Mouse (Mus musculus): ENCODE measurements around the gene Prelp. TPM values are rescaled to one million over a fixed set of nuclear protein-coding genes. Genes with fewer than 3 reads are reported as not detected.

The Prelp gene
- polyA plus RNA-seq, 1 experiment = 2.3 TPM

DNA sequence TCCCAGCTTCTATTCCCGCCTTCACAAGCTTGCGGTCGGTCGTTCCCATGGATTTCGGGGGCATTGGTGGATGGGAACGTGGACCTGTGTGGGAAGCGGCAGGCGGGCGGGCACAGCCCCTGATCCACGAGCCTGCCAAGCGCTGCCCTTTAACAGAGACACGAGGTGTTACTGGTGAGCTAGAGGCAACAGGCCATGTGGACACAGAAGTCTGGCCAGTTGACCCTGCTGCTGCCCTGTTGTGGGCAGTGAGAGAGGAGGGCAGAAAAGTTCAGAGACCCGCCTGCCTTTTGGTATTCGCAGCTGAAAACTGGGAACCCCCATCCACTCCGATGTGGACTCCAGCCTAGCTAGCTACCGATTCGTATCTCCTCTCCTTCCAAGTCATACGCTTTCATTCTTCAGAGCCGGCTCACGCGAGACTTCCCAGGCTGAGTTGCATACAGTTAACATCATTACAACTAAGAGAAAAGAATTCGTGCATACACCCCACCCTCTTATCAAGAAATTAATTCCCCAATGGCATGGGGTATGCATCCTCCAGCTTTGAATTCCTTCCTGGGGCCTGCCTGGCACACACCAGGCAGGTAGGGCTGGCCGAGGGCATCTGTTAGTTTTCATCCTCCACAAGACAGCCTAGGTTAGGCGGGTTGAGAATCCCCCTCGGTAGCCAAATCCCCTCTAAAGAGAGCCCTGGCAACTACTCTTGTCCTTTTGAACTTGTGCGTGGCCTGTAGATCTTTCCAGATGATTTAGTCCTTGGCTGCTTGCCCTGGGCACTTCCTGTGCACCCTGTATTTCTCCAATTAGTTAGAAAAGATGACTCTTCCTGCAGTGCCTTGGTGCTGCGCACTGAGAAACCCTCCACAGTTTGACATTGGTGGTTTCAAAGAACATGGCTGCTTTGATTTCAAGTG lies 12.3 kb downstream of the Prelp start:
- Histone ChIP-seq H3K4me2 (ENCODE audit: low read depth) (peak overlapping the region; percentile 73), H3K4me3 (peak overlapping the region; percentile 14), H3K36me3 (ENCODE audit: control insufficient read depth, insufficient read depth) (no peaks in the 10 kb centered on the region), H3K79me2 (ENCODE audit: control insufficient read depth, insufficient read depth) (no peaks in the 10 kb centered on the region), H3K27me3 (ENCODE audit: control insufficient read depth, insufficient read depth, insufficient read length) (no peaks in the 10 kb centered on the region), H3ac (ENCODE audit: control insufficient read depth, insufficient read length) (no peak overlapping the region)
- peak; percentile 74; the same call in 1 of the 2 replicates for TF ChIP-seq CEBPB (IDR thresholded peaks at IDR 0.05; ENCODE audit: insufficient read depth, poor library complexity, severe bottlenecking)
- TF ChIP-seq POLR2A (IDR thresholded peaks at IDR 0.05; ENCODE audit: insufficient read length, low read depth) = peak; percentile 36
- no peak for TF ChIP-seq TCF3 (IDR thresholded peaks at IDR 0.05; ENCODE audit: insufficient read length, low read depth)
- TF ChIP-seq SRF (IDR thresholded peaks at IDR 0.05; ENCODE audit: control insufficient read depth, insufficient read length, low read depth) = no peak
- no peak for TF ChIP-seq MYOD1 (IDR thresholded peaks at IDR 0.05; ENCODE audit: control insufficient read depth in 1 of 3, insufficient read length in 2 of 3, low read depth in 2 of 3)

DNA sequence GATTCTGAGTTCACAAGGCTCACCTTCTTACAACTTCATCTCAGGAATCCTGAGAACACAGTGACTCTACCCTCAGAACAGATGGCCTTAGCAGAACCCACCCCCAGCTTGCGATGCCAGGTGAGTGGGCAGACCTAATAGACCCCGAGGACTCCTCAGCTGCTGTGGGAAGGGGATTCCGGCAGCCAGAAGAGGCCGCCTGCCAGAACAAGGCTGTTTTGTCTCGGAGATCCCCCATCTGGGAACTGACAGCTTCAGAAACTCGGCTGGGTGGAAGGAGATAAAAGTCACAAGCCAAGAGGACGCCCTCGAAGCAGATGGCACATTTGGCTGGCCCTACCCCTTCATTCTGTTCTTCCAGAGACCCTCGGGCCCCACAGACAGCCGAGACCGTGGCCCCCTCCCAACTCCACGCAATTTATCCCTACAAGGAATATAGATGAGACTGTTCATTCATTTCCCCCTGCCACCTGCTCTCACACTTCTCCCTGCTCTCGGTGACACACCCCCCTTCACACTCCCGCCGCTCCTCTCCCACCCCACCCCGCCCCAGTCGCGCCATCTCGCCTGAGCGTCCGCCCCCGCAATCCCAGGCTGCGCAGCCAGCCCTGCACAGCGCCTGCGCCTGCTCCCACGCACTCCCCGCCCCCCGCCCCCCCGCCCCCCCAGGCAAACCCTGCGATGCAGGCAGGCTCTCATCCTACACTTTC lies 13.1 kb downstream of the Prelp start, which contains the start of gene Optc:
TSS of gene Optc (minus strand) at position 51 of the 710 bp plus-strand sequence.
- TF ChIP-seq MYOD1 (IDR thresholded peaks at IDR 0.05; ENCODE audit: control insufficient read depth in 1 of 3, insufficient read length in 2 of 3, low read depth in 2 of 3) (peak in 2 of 3 experiments; percentile 0 to 57), POLR2AphosphoS2 (IDR thresholded peaks at IDR 0.05; ENCODE audit: insufficient read length, low read depth) (no peak)
- H3K36me3 ChIP-seq (ENCODE audit: control insufficient read depth, insufficient read depth) = no peaks in the 10 kb centered on the region
- H3K4me2 ChIP-seq (ENCODE audit: low read depth) = peak within 1 kb of the TSS; percentile 73
- H3ac ChIP-seq (ENCODE audit: control insufficient read depth, insufficient read length) = no peak within 1 kb of the TSS
- H3K4me3 ChIP-seq = peak within 1 kb of the TSS; percentile 14
- no peaks in the 10 kb centered on the region for H3K79me2 ChIP-seq (ENCODE audit: control insufficient read depth, insufficient read depth)
- no peaks in the 10 kb centered on the region for H3K27me3 ChIP-seq (ENCODE audit: control insufficient read depth, insufficient read depth, insufficient read length)

DNA sequence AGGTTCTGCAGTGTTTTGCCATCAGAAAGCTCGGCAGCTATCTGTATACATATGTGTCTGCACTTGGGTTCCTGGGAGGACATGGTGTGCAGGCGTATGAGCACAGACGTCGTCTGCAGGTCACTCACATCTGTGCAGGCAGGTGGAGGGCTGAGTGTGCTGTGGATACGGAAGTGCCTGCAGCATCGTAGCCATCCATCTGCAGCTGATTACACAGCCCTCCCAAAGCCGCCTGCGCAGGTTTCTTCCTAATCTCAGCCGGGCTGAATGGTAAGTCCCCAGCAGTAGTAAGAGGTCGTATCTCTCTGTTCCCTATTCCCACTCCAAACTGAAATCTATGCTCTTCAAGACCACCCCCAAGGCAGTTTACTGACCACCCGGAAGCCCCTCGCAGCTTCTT lies 14.8 kb downstream of the Prelp start:
- TF ChIP-seq TCF12 (IDR thresholded peaks at IDR 0.05; ENCODE audit: insufficient read depth, poor library complexity, severe bottlenecking) = no peak
- no peak for TF ChIP-seq SRF (IDR thresholded peaks at IDR 0.05; ENCODE audit: control insufficient read depth, insufficient read length, low read depth)
- no peak for TF ChIP-seq USF1 (IDR thresholded peaks at IDR 0.05; ENCODE audit: low read depth)
- TF ChIP-seq E2F4 (IDR thresholded peaks at IDR 0.05; ENCODE audit: insufficient read depth) = no peak
- no peak for TF ChIP-seq MYOD1 (IDR thresholded peaks at IDR 0.05; ENCODE audit: control insufficient read depth in 1 of 3, insufficient read length in 2 of 3, low read depth in 2 of 3)
- no peak for TF ChIP-seq MYOG (IDR thresholded peaks at IDR 0.05; ENCODE audit: control insufficient read depth in 1 of 3, insufficient read depth in 1 of 3, insufficient read length in 2 of 3, low read depth in 2 of 3)
- no peak for TF ChIP-seq REST (IDR thresholded peaks at IDR 0.05; ENCODE audit: insufficient read depth, insufficient read length)
- TF ChIP-seq MAX (IDR thresholded peaks at IDR 0.05; ENCODE audit: low read depth) = no peak
- no peak for TF ChIP-seq CEBPB (IDR thresholded peaks at IDR 0.05; ENCODE audit: insufficient read depth, poor library complexity, severe bottlenecking)
- TF ChIP-seq POLR2AphosphoS2 (IDR thresholded peaks at IDR 0.05; ENCODE audit: insufficient read length, low read depth) = no peak
- TF ChIP-seq POLR2A (IDR thresholded peaks at IDR 0.05; ENCODE audit: insufficient read length, low read depth) = no peak
- TF ChIP-seq TCF3 (IDR thresholded peaks at IDR 0.05; ENCODE audit: insufficient read length, low read depth) = no peak
- no peak overlapping the region for H3K4me2 ChIP-seq (ENCODE audit: low read depth)
- no peak overlapping the region for H3ac ChIP-seq (ENCODE audit: control insufficient read depth, insufficient read length)
- H3K4me3 ChIP-seq = no peak overlapping the region
- no peaks in the 10 kb centered on the region for H3K27me3 ChIP-seq (ENCODE audit: control insufficient read depth, insufficient read depth, insufficient read length)
- H3K36me3 ChIP-seq (ENCODE audit: control insufficient read depth, insufficient read depth) = no peaks in the 10 kb centered on the region
- H3K79me2 ChIP-seq (ENCODE audit: control insufficient read depth, insufficient read depth) = no peaks in the 10 kb centered on the region

- H3K79me2 ChIP-seq (ENCODE audit: control insufficient read depth, insufficient read depth) = no peaks in the 10 kb centered on the region
- no peak for TF ChIP-seq TCF3 (IDR thresholded peaks at IDR 0.05; ENCODE audit: insufficient read length, low read depth)
- TF ChIP-seq USF1 (IDR thresholded peaks at IDR 0.05; ENCODE audit: low read depth) = no peak
- TF ChIP-seq POLR2A (IDR thresholded peaks at IDR 0.05; ENCODE audit: insufficient read length, low read depth) = no peak
- TF ChIP-seq MYOD1 (IDR thresholded peaks at IDR 0.05; ENCODE audit: control insufficient read depth in 1 of 3, insufficient read length in 2 of 3, low read depth in 2 of 3) = peak in 2 of 3 experiments; percentile 71 to 80
- TF ChIP-seq POLR2AphosphoS2 (IDR thresholded peaks at IDR 0.05; ENCODE audit: insufficient read length, low read depth) = no peak
- no peak for TF ChIP-seq REST (IDR thresholded peaks at IDR 0.05; ENCODE audit: insufficient read depth, insufficient read length)
- no peak for TF ChIP-seq CEBPB (IDR thresholded peaks at IDR 0.05; ENCODE audit: insufficient read depth, poor library complexity, severe bottlenecking)
- TF ChIP-seq SRF (IDR thresholded peaks at IDR 0.05; ENCODE audit: control insufficient read depth, insufficient read length, low read depth) = peak; percentile 1
- no peak for TF ChIP-seq TCF12 (IDR thresholded peaks at IDR 0.05; ENCODE audit: insufficient read depth, poor library complexity, severe bottlenecking)
- TF ChIP-seq E2F4 (IDR thresholded peaks at IDR 0.05; ENCODE audit: insufficient read depth) = no peak
- TF ChIP-seq MYOG (IDR thresholded peaks at IDR 0.05; ENCODE audit: control insufficient read depth in 1 of 3, insufficient read depth in 1 of 3, insufficient read length in 2 of 3, low read depth in 2 of 3) = peak in 2 of 3 experiments; percentile 62 to 74
- TF ChIP-seq MAX (IDR thresholded peaks at IDR 0.05; ENCODE audit: low read depth) = no peak
- H3K36me3 ChIP-seq (ENCODE audit: control insufficient read depth, insufficient read depth) = no peaks in the 10 kb centered on the region
- H3K4me2 ChIP-seq (ENCODE audit: low read depth) = peak overlapping the region; percentile 42
- no peak overlapping the region for H3ac ChIP-seq (ENCODE audit: control insufficient read depth, insufficient read length)
- no peak overlapping the region for H3K4me3 ChIP-seq
- H3K27me3 ChIP-seq (ENCODE audit: control insufficient read depth, insufficient read depth, insufficient read length) = no peaks in the 10 kb centered on the region
Observed at GRCm38 (mm10) chr1:133900825-133901224, 20.4 kb downstream of the Prelp start.
